Mouse (Mus musculus): Measurements from ENCODE around the gene Eps8l2.
"Not testable (repeated sequence)": the region's sequence is repeated elsewhere in the genome, so short reads cannot be mapped to it uniquely, and the experiment has no call there.

The Eps8l2 gene

GRCm38 (mm10) chr7:141367358-141367757, 28.7 kb downstream of the Eps8l2 start:
- DNase-seq = no peak

DNA sequence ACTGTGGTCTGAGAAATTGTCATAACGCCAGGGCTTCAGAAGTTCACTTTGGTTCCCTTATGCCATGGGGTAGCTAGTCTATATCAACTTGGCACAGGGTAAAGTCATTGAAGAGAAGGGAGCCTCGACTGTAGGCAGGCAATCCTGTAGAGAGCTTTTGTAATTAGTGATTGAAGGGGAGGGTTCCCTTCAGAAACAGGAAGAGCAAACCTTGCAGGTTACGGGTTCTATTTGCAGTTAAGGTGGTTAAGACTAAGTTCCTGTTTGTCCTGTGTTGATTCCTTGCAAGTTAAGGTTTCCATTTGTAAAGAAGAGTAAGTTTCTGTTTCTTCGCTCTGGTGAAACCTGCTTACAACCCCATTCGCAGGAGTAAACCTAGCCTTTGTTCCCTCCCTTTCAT, 31.2 kb downstream of the Eps8l2 start:
- DNase-seq = no peak

DNA sequence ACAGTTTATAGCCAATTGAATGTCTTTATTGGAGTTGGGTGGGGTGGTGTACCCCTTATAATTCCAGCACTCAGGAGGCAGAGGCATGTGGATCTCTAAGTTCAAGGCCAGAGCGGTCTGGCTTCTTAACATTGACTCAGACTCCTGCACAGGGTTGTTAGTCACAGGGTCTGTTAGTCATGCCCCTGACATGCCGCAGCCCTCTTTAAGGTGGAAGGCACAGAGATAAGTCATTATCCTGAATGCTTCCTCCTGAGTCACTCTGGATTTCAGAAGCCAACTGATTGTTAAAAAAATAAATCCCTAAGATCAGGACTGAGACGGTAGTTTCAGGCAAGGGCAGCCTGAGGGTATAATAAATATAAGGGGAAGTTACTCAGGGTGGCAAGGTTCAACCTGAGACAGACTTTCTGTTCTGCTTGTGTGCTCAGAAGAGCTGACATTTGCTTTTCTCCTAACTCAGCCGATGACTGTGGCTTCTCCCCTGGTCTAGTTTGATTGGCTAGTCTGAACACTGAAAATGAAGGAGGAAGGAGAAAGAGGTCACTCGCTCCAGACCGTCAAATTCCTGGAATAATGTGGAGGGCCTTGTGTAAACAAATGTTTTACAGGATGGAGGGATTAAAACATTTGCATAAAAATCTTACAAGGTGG, 33.4 kb downstream of the Eps8l2 start:
- DNase-seq = no peak

GRCm38 (mm10) chr7:141373611-141374010, 34.9 kb downstream of the Eps8l2 start:
- no peak for DNase-seq

DNA sequence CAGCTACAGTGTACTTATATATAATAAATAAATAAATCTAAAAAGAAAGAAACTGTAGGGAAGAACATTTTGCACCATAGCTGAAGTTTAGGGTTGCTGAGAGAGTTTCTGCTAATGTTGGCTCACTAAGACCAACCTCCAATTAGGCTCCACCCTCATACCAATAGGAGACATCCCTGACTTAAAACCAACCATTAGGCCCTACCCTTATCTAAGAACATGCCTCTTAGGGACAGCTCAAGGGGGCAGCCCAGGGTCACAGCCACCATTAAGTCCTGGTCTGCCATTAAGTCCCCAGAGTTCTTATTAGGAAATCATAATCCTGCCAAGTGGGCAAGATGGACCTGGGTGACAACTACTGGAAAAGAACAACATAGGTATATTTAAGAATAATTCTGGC, 35.7 kb downstream of the Eps8l2 start:
- no peak for DNase-seq

DNA sequence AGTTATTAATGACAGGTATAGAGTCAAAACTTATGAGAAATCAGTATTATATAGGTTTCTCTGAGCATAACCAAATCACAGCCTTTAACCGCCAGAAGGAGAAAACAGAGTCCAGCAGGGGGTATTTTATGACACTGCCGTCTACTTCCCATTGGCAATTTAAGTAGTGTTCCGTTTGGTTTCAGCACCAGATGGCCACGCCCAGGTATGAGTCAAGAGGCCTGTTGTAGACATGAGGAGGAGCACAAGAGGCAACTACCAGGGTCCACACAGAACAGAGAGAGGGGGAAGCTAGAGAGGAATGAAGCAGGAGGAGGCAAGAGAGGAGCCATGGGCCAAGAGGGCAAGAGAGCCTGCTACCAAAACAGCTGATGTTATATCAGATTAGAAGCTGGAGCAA, 40.9 kb downstream of the Eps8l2 start:
- no peak for DNase-seq

- no peak for DNase-seq
Observed at GRCm38 (mm10) chr7:141381068-141381835, 42.6 kb downstream of the Eps8l2 start.

DNA sequence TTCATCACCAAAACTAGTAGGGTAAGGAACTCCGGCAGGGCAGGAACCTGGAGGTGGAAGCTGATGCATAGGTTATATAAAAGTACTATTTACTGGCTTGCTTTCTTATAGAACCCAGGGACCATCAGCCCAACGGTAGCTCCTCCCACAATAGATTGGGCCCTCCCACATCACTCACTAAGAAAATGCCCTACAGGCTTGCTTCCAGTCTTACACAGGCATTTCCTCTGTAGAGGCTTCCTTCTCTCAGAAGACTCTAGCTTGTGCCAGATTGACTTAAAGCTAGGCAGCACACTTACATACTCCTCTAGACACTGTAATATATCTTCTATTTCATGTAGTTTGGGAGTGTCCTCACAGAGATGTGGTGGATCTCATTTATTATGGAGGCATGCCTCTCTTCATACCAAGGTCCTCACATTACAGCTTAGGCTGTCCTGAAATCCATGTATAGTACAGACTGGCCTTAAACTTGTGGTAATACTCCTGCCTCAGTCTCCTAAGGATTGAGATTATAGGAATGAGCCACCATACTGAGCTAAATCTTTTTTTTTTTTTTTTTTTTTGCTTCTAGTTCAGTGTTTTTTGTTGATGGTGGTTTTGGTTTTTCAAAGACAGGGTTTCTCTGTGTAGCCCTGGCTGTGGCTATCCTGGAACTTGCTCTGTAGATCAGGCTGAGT, 49.3 kb downstream of the Eps8l2 start:
- DNase-seq = no peak

DNA sequence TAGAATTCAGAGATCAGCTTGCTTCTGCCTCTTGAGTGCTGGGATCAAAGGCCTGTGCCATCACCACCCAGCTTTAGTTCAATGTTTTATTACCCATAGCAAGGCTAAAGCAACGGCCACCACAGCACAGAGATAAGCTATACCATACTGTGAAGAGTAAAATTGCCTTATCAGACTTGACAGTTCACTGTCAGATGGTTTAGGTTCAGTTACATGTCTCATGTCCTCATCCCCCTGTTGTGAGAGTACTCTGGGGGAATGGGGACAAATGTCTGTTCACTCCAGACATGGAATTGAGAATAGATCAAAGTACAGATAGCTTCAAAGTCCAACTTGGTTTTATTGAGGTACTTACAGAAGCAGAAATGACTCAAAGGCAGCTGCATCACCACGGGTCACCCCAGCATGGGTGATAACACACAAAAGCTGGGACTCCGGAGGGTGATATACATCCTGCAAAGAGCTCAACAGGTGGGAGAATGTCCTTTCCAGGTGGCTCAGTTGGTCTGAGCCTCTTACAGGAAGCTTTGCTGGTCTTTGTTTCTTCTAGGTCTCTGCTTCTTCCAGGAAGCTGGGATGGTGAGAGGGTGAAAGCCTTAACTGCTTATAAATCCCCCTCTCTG, 49.9 kb downstream of the Eps8l2 start:
- no peak for DNase-seq

- DNase-seq = peak; percentile 44 to 57
Observed at GRCm38 (mm10) chr7:141390326-141391259, 51.9 kb downstream of the Eps8l2 start.

DNA sequence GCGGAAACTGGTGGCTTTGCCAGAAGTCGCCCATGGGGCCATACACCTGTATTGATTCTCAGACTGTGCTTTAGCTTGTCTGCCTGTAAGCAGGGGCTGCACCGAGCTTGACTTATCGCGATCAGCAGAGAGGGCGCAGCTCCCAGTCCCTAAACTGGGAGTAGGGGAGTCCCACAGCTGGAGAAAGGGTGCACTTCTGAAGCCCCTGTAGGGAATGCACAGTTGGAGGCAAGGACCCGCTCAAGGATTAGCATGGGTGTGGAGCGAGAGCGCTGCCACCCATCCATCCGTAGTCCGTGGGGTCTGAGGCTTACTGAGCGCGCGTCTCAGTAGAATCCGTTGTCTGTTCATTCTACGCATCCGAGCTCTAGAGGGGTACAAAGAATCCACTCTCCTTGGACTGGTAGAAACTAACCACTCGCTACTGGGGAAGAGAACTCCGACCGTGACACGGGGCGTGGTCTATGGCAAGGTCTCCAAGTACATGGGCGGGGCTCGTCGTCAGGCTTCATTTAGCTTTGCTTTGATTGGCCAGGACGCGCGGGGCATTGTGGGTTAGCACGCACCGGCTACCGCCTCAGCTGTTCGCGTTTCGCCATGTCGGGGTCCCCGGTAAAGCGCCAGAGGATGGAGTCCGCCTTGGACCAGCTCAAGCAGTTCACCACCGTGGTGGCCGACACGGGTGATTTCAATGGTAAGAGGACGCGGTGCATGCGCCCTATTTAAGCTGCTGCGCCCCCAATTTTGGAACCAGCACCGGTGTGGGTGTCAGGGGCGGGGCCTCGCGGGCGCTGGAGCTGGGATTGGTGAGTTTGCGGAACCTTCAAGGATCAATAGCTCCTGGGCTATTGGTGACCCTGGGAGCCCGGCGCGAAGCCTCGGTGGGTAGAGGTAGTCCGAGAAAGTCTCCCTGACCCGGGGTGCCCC, 53.2 kb downstream of the Eps8l2 start, which contains the start of gene Taldo1:
Gene Taldo1 (plus strand): TSS at position 575 of the 927 bp plus-strand sequence.
- DNase-seq = peak; percentile 97 to 98

- no peak for DNase-seq
Observed at GRCm38 (mm10) chr7:141392552-141393222, 54.0 kb downstream of the Eps8l2 start.

DNA sequence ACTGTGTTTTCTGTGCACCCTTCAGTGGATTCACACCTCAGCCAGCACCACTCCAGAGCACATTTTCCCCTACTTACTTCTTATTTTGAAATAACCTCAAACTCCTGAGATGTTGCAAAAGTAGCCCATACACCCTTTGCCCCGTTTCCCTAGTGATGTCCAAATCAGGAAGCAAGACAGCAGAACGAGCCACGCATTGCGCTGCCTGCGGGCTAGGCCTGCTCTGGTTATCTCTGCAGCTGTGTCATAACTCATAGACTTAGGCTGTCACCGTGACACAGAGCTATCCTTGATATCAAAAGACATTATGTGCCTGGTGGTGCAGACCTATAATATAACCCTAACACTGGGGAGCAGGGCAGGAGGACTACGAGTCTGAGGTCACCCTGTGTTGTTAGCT, 55.5 kb downstream of the Eps8l2 start:
- no peak for DNase-seq

- peak; percentile 55 to 75 for DNase-seq
Observed at GRCm38 (mm10) chr7:141394771-141395170, 56.1 kb downstream of the Eps8l2 start.

- DNase-seq = no peak
Observed at GRCm38 (mm10) chr7:141395348-141395747, 56.7 kb downstream of the Eps8l2 start.

- DNase-seq = peak; percentile 38 to 55
Observed at GRCm38 (mm10) chr7:141403305-141403704, 64.6 kb downstream of the Eps8l2 start.

DNA sequence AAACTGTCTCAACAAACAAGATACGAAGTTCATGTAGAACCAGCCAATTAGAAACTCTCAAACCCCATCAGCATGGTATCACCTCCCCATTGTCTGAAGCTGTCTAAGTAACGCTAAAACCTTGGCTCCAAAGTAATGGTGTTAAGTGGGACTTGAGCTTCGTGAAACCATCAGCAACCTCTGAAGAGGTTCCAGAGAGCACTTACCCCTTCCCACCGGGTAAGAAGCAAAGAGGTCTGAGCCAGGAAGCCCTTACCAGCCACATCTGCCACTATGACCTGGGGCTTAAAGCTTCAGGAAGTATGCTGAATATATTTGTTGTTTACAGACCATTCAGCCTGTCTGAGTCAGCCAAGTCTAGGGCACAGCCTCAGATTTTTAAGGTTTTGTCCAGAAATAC, 66.8 kb downstream of the Eps8l2 start:
- DNase-seq = no peak

GRCm38 (mm10) chr7:141407670-141408069, 69.0 kb downstream of the Eps8l2 start:
- DNase-seq = not testable (repeated sequence)

DNA sequence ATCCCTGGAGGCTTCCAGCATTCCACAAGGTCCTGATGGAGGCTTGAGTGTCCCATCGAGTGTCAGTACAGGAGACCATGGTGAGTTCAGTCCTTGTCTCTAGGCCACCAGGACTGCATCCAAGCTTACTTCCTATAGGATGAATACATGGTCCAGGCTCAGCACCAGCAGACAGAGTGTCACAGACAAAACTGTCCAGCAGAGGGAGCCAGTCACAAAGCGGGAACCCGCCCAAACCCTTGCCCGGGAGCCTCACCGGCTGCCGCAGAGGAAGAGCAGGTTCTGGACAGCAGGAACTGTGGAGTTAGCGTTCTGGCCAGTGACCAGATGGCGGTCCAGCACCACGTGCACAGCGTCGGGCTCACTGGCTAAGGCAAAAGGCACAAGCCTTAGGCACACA, 70.2 kb downstream of the Eps8l2 start:
- DNase-seq = peak; percentile 75 to 90

DNA sequence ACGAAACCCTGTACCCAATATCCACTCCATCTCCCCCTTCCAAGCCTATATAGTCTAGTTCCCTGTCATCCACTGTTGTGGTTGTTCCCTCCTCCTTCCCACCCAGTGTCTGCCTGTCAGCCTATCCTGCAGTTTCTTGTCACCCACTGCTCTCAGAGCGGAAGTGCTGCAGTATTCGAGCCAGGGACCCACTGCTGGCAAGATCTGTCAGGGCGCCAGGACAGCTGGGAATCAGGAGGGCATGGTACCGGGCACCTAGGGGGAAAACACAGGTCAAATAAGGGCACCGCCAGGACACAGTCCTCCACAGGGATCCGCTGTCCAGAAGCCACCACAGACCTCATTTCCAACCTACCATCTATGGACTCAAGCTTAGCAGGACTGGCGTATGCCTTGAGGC, 72.0 kb downstream of the Eps8l2 start:
- no peak for DNase-seq

All from kidney, adult 8-10 months (tissue).